Mouse (Mus musculus) layer of hippocampus, postnatal 14 days (tissue): ENCODE measurements at regions not wholly inside any gene's neighbourhood (a gene's known extent, or its start where the extent isn't known, plus 50 kb on each side); places are given as distances from the start of the nearest gene placed in this dataset.

ENCODE experiments used
- DNase-seq, 2 experiments: peaks; one replicate each; pipeline ENCODE4 v3.0.0; 2021 to 2022; ENCODE audit warnings: low spot score in 2 of 2, mixed read lengths in 1 of 2

- peak in 1 of 2 experiments; percentile 7 for DNase-seq
Measured at GRCm38 (mm10) chr11:55712350-55712749, 104.4 kb upstream of the Glra1 start.

DNA sequence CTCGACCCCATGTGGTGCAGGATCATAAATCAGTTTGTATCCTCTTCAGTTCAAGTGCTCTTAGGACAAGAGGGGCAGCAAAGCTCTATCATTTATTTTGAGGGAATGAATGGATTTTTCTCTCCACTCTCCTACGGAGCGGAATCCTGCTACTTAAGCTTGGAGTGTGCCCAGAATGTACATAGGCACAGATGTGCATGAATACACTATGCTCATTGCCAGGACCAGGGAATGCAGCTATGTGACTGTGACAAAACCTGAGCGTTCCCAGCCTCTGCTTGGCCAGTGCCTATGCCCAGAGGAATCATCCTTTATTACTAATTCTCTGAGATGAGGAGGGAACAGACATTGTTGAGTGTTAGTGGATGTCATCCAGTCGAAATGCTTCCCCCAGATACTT lies 99.5 kb upstream of the Glra1 start:
- peak in 1 of 2 experiments; percentile 10 for DNase-seq

DNA sequence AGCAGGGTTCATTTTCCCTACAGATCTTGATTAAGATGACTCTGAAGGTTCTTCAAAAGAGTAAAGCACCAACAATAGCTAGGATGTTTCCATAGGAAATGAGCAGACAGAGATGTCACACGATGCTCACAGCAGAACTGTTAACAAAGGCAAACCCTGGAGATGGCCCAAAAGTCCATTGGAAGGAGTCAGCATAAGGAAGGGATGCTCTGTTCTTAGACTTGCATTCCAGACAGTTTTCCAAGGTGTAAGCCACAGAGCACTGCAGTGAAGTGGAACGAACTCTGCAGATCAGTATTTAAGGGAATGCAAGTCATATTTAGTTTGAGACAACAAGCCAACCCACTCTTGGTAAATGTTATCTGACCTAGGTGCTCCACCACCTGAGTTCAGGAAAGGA lies 93.9 kb upstream of the Glra1 start:
- no peak for DNase-seq

GRCm38 (mm10) chr11:55685031-55685519 lies 77.1 kb upstream of the Glra1 start:
- DNase-seq = no peak

GRCm38 (mm10) chr11:55682351-55682961 lies 74.5 kb upstream of the Glra1 start:
- DNase-seq = no peak

DNA sequence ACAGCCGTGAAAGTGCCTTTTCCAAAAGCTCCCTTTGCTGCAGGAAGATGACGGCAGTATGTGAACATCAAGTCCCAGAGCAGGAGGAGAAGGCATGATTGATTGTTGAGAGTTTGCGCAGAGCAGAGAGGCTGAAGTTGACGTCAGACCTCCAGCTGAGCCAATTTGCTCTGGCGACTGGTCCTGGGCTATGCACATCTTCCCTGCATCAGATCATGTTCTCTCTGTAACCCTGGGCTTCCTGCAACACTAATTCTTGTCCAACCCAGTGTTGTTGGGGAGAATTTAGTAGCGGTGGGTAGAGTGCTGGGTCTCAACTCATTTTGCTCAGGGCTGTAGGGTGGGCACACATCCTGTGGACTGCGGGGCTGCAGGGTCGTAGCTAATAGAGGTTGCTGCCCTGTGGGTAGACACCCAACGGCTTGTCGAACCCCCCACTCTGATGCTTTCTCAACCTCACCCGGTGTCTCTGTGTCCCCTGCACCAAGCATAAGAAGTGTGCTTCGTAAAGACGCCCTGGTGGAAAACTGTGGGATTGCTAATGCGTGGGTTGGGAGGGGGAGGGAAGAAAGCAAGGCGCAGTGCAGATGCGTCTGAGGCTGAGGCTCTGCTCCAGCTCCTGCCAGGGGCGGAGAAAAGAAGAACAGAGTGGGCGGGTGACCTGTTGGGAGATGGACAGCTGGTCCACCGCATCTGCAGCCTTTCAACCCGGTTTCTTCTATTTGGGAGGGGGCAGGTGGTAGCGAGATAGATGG lies 73.4 kb upstream of the Glra1 start:
- no peak for DNase-seq

DNA sequence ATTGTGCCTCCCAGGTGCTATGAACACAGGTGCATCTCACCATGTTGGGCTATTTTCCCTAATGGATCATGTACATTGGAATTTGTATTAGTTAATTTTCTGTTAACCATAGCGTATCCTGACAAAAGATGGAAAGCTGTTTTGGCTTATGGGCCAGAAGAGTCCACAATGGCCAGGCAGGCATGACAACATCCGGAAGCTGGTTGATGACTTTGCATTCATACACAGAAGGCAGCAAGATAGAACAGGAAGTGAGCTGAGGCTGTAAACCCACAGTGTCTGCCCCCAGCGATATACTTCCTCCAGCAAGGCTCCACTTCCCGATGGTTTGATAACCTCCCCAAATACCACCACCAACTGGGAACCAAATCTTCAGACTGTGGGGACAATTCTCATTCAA lies 55.1 kb upstream of the Glra1 start:
- DNase-seq = no peak

DNA sequence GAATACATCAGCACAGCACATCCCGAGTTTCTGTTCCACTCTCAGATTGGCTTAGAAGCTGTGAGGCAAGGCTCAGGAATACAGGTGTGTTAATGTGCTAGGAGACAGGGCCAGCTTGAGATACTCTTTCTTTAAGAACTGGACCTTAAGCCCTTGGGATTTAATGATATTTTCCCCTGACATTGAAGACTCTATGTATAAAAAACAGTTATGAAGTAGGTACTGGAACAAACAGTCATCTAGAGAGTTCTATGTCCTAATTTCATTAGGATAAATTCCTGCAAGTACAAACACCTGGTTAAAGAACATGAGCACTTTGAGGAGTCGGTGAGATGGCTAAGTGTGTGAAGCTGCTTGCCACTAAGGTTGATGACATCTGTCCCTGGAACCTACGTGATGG lies 54.3 kb upstream of the Glra1 start:
- DNase-seq = no peak
